Mouse (Mus musculus) left cerebral cortex, adult 11 months (tissue): ENCODE data around the gene Fam71e1.

Experiments used
- DNase-seq: peaks from one replicate; pipeline ENCODE4 v3.0.0; 2022; ENCODE audit warnings: low spot score

Fam71e1 gene

DNA sequence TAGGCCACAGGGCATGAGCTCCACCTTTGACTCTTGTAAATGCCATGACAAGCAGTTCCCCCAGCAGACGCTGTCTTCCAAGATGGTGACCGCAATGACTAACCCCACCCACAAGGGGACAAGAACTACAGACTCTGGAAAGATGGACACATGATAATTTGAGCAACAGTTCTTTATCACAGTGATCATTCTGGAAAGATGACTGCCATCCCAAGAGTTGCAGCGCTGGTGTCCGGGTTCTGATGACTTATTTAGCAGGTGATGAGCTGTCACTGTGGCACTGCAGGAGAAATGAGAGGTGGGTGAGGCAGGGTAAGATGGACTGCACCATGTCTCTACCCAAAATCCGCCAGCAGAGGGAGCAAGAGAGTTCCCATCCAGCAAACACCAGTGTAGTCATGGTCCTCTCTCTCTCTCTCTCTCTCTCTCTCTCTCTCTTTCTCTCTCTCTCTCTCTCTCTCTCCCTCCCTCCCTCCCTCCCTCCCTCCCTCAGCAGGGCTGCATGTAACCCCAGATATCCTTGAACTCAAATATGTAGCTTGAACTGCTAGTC is 5.3 kb downstream of the Fam71e1 start:
- no peak for DNase-seq

DNA sequence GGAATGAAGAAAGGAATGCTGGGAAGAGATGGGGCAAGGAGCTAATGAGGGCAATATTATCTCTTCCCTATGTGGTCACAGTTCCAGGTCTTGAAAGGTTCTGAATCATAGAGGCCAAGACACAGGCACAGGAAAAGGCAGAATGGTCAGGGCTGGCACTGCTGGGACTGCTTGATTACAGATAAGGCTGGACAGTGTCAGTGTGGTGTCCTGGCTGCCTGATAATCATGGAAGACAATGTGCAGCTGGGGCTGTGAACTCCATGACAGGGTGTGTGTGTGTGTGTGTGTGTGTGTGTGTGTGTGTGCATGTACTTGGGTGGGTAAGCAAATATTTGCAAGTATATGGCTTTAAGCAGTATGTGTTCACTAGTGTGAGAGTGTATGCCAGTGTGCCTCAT is 11.1 kb downstream of the Fam71e1 start:
- DNase-seq = no peak

DNA sequence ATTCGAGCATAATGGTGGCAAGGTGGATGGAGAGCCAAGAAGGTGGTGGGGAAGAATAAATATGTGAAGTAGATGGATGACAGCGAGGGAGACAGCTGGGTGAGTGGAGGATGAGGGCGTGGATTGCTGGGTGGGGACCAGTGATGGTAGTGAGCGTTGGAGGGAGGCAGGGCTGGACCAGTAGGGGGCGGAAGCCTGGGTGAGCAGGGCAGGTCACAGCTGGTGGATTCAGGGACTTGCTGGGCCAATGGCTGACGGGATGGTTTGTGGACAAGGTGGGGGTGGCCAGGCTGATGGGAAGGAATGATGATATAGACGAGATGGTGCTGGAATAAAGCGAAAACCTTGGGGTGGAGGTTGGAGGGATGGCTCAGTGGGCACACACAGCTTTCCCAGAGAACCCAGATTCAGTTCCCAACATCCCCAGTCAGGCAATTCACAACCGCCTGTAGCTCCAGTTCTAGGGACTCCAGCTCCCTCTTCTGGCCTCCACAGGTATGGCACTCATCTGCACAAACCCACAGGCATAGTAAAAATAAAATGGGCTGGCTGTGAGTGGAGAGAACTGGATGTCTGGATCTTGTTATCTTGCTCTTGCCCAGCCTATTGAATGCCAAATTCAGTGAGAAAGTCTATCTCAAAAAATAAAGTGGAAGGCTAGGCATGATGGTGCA is 23.0 kb downstream of the Fam71e1 start:
- no peak for DNase-seq

DNA sequence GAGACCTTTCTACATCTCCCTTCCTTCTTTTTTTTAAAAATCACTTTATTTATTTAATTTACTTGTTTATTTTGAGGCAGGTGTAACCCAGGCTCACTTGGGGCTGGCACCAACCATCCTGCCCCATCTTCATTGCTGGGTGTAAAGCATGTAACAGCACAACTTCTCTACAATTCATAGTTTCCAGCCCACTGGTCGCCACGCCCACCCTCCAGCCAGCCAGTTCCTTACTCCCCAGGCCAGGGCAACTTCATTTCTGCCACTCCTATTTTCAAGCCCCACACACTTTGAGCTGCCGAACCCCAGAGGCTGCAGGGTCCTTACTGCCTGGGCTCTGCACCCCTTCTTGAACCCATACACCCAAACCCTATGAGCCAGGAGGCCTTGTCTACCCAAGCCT is 24.6 kb downstream of the Fam71e1 start:
- no peak for DNase-seq

DNA sequence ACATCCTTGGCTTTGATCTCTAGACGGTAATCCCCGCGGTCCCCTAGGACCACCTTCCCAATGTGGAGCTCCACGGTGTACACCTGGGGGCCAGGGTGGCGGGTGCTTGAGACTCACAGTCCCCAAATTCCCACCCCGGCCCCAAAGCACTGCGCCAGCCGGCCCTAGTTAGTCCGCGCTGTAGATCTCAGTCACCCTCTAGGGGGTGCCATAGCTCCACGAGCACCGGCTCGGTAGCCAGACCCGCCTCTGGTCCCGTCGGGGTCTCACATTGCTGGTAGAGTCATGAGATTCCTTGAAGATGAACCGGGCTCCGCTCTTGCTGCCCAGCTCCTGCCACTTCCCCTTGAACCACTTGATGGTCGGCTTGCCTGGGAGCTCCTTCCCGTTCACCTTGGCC is 25.3 kb downstream of the Fam71e1 start:
- no peak for DNase-seq

DNA sequence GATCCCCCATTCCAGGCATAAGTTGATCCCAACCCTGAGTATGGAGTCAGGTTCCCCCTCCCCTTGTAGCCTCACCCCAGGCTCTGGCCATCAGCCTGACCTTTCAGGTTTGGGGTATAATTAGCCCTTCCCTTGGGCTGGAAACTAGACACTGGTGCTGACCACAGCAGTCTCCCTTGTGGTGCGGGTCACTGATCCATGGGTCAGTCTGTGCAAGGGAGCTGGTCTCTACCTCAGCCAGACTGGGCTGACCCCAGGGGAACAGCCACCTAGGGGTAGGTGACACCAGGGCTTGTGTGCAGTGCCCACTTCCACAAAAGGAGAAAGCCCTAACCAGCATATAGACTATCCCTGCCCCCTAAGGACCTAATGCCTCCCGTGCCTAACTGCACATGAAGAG is 26.7 kb downstream of the Fam71e1 start:
- DNase-seq = no peak

DNA sequence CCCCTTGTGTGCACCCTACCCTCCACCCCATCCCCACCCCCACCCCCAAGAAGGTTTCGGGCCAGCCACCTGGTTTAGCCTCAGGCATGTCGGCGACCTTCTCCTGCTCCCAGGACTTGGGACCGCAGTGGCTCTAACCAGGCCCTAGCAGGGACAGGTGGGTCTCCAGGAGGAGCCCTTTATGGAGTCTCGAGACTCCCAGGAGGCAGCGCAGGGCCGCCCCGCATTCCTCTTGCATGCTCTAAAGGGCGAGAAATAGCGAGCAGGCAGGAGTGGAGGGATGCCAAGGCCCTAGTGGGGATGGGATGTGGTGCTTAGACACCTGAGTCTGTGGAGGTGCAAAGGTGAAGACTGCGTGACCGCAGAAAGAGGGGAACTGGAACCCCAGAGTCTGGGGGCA is 28.1 kb downstream of the Fam71e1 start, which contains the start of gene Mybpc2:
Gene Mybpc2, minus strand, starts transcription at position 155 of the 400 bp plus-strand sequence.
- no peak for DNase-seq

DNA sequence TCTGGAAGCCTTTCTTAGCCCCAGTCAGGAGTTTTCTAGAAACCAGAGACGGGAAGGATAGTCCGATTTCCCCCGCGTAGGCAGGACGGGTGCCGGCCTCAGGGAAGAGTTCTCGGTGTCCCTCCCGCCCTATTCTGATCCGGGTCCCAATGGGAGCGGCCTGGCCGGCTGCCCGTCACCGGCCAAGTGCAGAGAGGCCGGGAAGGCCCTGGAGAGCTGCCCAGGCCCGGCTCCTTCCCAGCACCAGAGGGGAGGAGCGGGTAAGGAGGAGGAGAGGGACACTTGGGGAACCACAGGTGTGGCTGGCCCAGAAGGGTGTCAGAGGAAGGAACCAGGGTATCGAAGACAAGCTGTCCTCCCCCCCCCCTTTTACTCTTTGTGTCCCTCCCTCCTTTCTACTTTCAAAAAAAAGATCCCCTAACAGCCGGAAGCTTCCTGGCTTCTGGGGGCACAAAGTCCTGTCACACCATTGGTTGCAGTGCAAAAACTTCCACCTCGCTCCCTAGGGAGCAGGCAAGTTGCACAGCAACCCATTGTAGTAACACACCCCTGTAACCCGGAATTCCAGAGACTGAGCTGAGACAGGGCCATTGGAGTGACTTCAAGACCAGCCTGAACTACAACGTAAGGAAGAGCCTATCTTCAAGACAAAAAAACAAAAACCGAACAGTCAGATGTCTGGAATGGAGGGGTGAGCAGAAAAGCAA is 28.9 kb downstream of the Fam71e1 start:
- no peak for DNase-seq

DNA sequence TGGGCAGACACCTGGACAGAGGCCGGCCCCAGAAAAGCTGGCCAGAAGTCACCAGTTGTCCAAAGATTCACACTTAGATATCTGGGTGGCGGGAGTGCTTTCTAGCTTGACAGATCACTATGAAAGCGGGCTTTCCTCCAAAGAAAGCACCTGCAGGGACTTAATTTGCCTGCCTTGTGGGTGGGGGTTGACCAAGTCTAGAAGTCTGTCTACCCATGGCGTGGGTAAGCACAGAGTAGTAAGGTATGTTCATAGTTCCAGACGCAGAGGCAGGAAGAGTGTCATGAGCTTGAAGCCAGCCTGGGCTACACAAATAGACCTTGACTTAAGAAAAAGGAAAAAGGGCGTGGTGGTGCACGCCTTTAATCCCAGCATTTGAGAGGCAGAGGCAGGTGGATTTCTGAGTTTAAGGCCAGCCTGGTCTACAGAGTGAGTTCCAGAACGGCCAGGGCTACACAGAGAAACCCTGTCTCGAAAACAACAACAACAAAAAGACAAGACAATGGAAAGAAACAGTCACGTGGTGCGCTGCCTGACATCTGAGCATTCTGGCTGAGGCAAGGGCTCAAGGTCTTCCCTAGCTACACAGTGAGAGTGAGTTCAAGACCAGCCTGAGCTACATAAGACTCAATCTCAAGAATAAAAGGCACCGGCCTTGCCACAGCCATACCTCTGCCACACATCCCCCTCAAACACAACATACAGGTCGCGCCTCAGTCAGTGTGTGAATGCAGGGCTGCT is 30.2 kb downstream of the Fam71e1 start:
- no peak for DNase-seq

DNA sequence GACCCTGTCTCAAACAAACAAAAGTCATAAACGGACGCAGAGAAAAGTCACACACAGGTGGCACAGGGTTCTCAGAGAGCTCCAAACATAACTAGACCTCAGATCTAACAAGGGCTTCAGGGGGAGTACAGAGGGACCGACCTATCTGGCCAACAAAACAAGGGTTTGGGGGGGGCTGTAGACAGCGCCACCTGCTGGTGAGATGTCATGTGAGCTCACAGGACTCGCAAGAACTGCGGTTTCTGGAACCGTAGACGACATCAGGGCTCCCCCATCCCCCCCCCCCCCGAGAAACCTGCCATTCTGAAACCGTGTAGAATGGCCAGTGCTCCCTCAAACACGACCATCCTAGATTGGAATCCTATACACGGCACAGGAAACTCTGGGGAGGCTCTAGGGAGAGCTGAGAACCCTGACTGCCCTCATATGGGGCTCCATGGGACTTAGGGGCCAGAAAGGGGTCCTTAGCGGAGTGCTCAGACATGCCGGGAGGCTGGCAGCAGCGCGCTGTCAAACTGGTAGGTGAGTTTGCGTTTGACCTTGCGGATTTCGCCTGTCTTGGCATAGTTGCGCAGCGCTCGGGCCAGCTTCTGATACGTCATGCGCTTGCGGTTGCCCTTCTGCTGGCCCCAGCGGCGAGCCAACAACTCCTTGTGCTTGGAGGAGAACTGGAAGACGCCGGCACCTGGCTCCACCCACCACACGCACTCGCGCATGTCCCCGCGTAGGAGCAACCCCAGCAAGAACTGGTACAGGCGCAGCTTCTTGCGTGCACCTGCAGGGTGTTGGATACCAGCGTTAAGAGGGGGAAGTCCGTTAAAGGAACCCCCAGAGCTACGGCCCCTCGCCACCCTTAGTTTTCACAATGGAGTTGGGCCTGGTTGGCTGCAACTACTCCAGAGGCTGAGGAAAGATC is 31.4 kb downstream of the Fam71e1 start:
- peak; percentile 67 for DNase-seq

DNA sequence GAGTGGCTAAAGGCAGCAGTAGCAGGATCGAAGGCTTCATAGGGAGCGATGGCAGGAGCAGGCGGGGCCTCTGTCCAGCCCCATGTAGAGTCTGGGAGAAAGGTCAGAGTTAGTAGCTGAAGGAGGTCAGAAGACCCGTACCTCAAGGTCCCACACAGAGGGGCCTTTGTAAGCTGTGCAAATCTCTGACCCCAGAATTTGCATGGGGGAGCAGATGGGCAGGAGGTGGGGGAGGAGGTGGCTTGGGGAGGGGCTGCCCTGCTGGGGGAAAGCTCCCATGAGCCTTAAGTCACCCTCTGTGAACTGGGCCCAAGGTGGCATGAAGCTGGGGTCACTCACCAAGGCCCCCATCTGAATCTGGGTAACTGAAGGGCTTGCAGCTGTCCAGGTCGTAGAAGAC is 33.1 kb downstream of the Fam71e1 start:
- no peak for DNase-seq

DNA sequence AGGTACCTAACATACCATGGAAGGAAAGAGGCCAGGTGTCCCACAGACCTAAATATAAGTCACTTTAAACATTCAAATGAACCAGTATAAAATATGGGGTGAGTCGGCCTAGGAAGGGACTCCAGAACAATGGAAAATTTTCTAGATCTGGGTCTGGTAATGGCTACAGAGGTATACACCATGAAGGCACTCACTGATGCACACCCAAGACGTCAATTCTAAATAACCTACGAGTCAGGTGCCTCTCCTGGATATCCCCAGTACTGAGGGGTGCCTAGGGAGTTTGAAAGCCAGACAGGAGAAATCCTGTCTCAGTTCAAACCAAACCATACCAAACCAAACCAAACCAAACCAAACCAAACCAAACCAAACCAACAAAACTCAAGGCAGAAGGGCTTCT is 34.1 kb downstream of the Fam71e1 start:
- no peak for DNase-seq

DNA sequence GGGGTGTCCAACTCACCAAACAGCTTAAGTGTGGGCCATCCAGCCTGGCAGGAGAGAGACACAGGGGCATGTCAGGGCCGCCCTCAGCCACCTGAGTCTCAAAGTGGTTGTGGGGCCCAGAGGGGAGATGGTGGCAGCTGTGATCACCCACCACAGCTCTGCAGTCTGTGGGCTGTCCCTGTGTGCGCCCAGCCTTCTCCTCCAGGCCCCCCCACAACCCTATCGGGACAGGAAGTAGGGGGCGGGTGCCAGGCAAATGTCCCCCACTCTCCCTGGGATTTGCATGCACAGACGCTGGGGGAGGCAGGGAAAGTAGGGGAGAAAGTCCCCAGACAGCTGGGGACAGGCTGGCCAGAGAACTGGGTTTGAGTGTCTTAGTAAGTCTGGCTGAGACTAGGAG is 34.8 kb downstream of the Fam71e1 start:
- no peak for DNase-seq

DNA sequence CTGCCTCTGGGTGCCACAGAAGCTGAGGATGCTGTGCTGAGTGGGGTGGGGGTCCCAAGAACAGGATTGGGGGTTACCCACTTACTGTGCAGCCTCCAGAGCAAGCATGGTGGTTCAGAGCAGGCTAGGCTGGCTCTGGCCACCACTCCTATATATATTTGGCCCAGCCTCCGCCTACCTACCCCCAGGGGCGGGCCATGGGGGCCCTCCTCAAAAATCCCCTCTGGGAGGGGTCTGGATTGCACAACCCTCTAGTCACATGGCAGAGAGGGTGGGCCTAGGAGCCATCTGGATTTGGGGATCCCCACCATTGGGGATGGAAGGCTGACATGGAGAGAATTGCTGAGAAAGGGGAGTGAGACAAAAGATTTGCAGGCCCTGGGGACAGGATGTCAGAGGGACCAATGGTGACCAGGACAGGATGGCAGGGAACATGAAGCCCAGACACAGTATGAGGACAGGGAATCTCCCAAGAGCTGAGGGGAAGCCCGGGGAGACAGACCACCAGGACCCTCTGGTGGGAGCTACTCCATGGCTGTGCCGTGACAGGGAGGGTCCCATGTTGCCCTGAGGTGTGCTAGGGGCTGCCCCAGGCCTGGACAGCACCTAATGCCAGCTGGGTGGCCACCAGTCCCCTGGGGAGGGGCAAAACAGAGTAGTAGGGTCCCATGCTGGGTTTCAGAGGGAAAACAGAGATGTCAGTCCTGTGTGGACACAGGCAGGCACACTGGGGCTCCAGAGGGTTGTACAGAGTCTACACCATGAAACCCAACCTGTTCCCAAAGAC is 35.8 kb downstream of the Fam71e1 start, which contains the start of gene Spib:
Gene Spib, minus strand, starts transcription at position 126 of the 787 bp plus-strand sequence.
- no peak for DNase-seq

DNA sequence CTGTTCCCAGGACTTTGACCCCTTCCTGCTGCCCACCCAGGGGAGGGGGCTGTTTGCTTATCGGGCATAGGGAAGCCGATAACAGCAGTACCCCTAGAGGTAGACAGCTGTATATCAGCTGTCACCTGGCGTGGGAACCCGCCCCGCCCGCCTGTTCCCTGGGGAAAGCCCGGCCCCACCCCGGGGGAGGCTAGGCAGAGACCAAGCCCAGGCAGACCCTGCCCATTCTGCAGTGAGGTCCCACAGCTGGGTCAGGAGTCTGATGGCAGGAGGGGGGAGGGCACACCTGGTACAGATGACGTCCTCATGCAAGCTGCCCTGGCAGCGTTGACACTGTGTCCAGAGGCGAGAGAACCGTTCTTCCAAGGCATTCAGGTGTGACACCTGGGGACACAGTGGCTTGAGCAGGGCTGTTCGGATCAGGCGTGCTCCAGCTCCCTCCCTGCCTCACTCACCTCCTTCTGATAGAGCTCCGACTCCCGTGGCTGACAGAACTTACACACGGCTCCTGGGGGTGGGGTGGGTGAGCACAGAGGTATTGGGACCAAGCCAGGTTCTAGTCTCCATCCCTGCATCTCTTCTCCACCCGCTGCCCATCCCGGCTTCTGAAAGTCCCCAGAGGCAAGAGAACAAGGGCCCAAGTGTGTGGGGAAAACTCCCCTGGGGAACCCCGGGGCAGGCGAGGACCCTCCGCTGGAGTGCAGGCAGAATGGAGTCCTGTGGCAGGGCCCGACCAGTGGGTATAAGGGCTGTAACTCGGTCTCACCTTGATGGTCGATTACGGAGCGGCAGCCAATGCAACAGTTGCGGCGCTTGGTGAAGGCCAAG is 36.8 kb downstream of the Fam71e1 start:
- no peak for DNase-seq

DNA sequence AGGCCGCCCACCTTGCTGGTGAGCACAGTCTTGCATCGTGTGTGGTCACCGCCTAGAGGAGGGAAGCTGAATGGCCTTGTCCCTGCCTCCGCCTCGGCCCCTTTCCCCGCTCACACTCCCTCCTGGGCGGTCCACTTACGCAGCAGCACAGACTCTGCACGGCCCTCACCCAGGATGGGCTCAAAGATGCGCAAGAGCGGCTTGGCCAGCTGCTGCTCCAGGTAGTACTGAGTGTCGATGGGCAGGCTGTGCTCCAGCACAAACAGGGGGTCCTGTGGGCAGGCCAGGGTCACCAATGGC is 37.3 kb downstream of the Fam71e1 start:
- DNase-seq = no peak

DNA sequence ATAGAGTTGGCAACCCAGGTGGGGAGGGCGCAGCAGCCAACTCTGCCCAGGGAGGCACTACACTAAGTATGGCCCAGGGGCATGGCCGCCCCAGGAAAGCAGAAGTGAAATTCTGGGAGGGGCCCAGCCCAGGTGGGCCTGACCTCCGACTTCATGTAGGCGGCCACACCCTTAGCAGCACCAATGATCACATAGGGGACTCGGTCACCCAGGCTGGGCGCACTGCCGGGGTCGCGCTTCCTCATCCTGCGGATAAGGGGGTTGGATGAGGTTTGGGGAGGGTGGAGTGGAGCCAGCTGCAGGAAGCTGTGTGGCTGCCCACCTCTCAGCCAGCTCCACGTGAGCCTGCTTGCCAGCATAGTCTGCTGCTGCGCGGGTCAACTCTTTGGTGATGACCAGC is 37.9 kb downstream of the Fam71e1 start:
- no peak for DNase-seq

DNA sequence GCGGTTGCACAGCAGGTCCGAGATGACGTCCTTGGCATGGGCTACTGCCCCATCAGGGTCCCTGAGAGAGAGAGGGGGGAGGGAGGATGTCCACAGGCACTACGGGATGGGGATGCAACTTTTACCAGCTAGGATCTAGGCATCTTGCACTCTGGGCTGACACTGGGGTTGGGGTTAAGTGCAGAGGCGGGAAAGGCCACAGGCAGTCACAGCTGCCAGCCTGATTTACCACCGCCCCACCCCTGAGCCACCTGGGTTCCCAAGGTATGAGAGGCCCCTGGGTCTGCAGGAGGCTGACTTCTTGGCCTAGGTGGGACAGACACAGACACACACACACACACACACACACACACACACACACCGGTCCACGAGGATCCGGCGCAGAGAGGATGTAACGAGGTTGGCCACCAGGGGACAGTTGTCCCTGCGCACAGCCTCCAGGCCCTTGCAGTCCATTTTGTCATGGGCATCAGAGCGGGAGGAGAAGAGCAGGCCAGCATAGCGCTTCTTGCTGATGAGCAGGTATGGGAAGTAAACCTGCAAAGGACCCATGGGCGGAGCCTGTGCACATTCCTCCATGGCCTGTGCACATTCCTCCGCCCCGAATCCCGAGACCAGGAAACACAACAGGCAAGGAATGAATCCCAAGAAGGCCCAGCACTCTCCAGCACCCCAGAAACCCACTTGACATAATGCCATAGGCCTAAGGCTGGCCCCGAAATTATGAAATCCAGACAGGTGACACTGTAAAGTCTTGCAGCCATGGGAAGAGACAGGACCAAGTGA is 38.5 kb downstream of the Fam71e1 start:
- no peak for DNase-seq
